Mouse (Mus musculus) embryonic fibroblast, embryonic 13.5 days (primary cell): ENCODE measurements around the gene Dck.

Source experiments
- CTCF ChIP-seq: IDR thresholded peaks from 2 replicates; pipeline ENCODE4 v1.5.1; 2011; ENCODE audit warnings: mild to moderate bottlenecking, control low read depth, low read length, moderate library complexity, borderline replicate concordance; ENCODE audit not compliant: insufficient read depth
- POLR2A ChIP-seq: IDR thresholded peaks from 2 replicates; pipeline ENCODE4 v1.6.1; 2011; ENCODE audit warnings: low read depth, mild to moderate bottlenecking, control low read depth, low read length, moderate library complexity

GRCm38 (mm10) chr5:88824838-88825237 lies 60.0 kb downstream of the Dck start:
- TF ChIP-seq CTCF (no peak), POLR2A (no peak)
